Mouse (Mus musculus): Measurements from ENCODE around the gene Fabp7. TPM values are rescaled to one million over a fixed set of nuclear protein-coding genes. Genes with fewer than 3 reads are reported as not detected.

Fabp7 gene
- not detected for total RNA-seq (2023)

DNA sequence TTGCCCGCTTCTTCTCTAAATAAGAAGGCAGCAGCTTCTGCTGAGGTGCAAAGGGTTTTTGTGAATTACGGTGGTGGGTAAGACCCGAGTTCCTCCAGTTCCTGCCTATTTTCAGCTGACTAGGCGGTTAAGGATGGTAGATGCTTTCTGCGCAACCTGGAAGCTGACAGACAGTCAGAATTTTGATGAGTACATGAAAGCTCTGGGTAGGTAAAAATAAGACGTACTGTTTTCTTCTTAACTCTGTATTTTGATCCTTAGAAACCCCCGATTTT, at the start of gene Fabp7:
Gene Fabp7 (plus strand): TSS at position 6 of the 275 bp plus-strand sequence.

DNA sequence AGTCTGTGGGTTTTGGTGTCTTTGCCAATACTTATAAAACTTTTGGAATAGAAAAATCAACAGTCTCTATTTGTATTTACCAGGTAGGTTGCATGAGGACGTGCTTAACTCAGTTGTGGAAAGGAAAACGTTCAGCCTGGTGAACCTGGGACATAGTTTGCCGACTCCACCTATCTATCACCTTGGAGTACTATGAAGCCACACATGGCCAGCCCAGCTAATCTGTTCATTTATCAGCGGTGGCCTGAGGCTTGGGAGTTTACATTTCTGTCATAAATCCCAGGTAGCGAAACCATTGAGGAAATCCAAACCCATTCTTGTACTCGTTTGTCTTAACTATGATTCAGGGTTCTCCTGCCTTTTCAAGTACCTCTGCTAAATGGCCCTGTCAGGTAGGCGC, 9.3 kb downstream of the Fabp7 start, which contains the start of gene Smpdl3a:
Gene Smpdl3a (plus strand): TSS at position 318 of the 400 bp plus-strand sequence.

Other genes with a start within 250 kb of the Fabp7 start
- 3.9 TPM for gene Pkib, start 152.9 kb upstream of the Fabp7 start, total RNA-seq (2023)
- gene Smpdl3a, start 9.5 kb downstream of the Fabp7 start, total RNA-seq (2023) = 50.8 TPM